Mouse (Mus musculus) cerebellum, postnatal 25 days (tissue): Measurements from ENCODE around the gene Cdh10.

Experiments
- DNase-seq, 2 experiments: peaks; one replicate each; pipeline ENCODE4 v3.0.0; 2021; ENCODE audit warnings: mixed read lengths in 2 of 2

Cdh10 gene

GRCm38 (mm10) chr15:18818185-18818973 lies at the start of gene Cdh10:
Gene Cdh10 (plus strand): TSS chr15:18818947.
- DNase-seq = peak; percentile 78 to 85

- no peak for DNase-seq
Observed at GRCm38 (mm10) chr15:18809148-18809827, 9.5 kb upstream of the Cdh10 start.

GRCm38 (mm10) chr15:18817707-18818106 lies 1.0 kb upstream of the Cdh10 start:
- DNase-seq = no peak

GRCm38 (mm10) chr15:18820226-18820625 lies 1.5 kb downstream of the Cdh10 start:
- DNase-seq = peak in 1 of 2 experiments; percentile 12

- peak; percentile 92 to 96 for DNase-seq
Observed at GRCm38 (mm10) chr15:18821114-18821756, 2.5 kb downstream of the Cdh10 start.

- no peak for DNase-seq
Observed at GRCm38 (mm10) chr15:18823420-18823819, 4.7 kb downstream of the Cdh10 start.

GRCm38 (mm10) chr15:18832263-18832662 lies 13.5 kb downstream of the Cdh10 start:
- DNase-seq = peak; percentile 62 to 84

- no peak for DNase-seq
Observed at GRCm38 (mm10) chr15:18841769-18842168, 23.0 kb downstream of the Cdh10 start.

GRCm38 (mm10) chr15:18844807-18845206 lies 26.1 kb downstream of the Cdh10 start:
- DNase-seq = peak; percentile 57 to 59

- DNase-seq = peak; percentile 68 to 81
Observed at GRCm38 (mm10) chr15:18850497-18850896, 31.8 kb downstream of the Cdh10 start.

- DNase-seq = no peak
Observed at GRCm38 (mm10) chr15:18858135-18858534, 39.4 kb downstream of the Cdh10 start.

- DNase-seq = no peak
Observed at GRCm38 (mm10) chr15:18869871-18870270, 51.1 kb downstream of the Cdh10 start.

- no peak for DNase-seq
Observed at GRCm38 (mm10) chr15:18881467-18881866, 62.7 kb downstream of the Cdh10 start.

- no peak for DNase-seq
Observed at GRCm38 (mm10) chr15:18886673-18887072, 67.9 kb downstream of the Cdh10 start.

- DNase-seq = no peak
Observed at GRCm38 (mm10) chr15:18888912-18889311, 70.2 kb downstream of the Cdh10 start.

GRCm38 (mm10) chr15:18890358-18890757 lies 71.6 kb downstream of the Cdh10 start:
- DNase-seq = no peak

- DNase-seq = peak in 1 of 2 experiments; percentile 27
Observed at GRCm38 (mm10) chr15:18900776-18901175, 82.0 kb downstream of the Cdh10 start.

- peak; percentile 16 to 40 for DNase-seq
Observed at GRCm38 (mm10) chr15:18904131-18904530, 85.4 kb downstream of the Cdh10 start.

- DNase-seq = no peak
Observed at GRCm38 (mm10) chr15:18910612-18911011, 91.9 kb downstream of the Cdh10 start.

- no peak for DNase-seq
Observed at GRCm38 (mm10) chr15:18925392-18926117, 106.8 kb downstream of the Cdh10 start.

- DNase-seq = no peak
Observed at GRCm38 (mm10) chr15:18926964-18927363, 108.2 kb downstream of the Cdh10 start.

GRCm38 (mm10) chr15:18952266-18952665 lies 133.5 kb downstream of the Cdh10 start:
- DNase-seq = no peak

GRCm38 (mm10) chr15:18975041-18975440 lies 156.3 kb downstream of the Cdh10 start:
- no peak for DNase-seq
